Mouse (Mus musculus): Measurements from ENCODE around the gene Tenm4. TPM values are rescaled to one million over a fixed set of nuclear protein-coding genes. Genes with fewer than 3 reads are reported as not detected.
A peak's percentile ranks its signal among the peaks of the same experiment; 100 is the strongest.

The Tenm4 gene
- total RNA-seq, 1 experiment: 38.9 TPM

DNA sequence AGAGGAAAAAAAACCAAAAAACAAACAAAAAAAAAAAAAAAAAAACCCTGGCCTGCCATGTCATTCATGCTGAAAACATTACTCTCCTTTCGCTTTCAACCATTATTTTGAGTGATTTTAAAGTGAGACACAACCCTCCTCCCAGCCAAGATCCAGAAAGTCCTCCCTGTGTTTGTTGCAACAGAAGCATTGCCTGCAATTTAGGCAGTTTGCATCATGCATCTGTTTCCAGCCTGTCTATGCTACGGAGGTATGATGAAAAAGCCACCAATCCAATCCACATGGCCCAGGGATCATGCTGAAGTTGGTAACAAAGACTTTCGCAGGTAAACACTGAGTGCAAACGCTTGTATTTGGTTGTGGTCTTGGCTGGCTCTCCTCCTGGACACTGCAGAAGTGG is 158.3 kb downstream of the Tenm4 start:
- in situ Hi-C loops (cut with MboI; ENCODE audit: low sequenced_read_pairs in 2 of 2, unreplicated experiment in 2 of 2): no loop called here
- H3K4me3 ChIP-seq (ENCODE audit: insufficient read depth in 1 of 2, low read depth in 1 of 2, low read length in 2 of 2, poor library complexity in 1 of 2, severe bottlenecking in 1 of 2): no peak overlapping the region
- TF ChIP-seq ZC3H11A (IDR thresholded peaks at IDR 0.05; ENCODE audit: borderline replicate concordance, low read depth, low read length): no peak
- TF ChIP-seq ZNF384 (IDR thresholded peaks at IDR 0.05; ENCODE audit: low read depth, low read length): no peak
- no peak for TF ChIP-seq MAFK (IDR thresholded peaks at IDR 0.05; ENCODE audit: insufficient read depth, low read depth, low read length)
- no peak for TF ChIP-seq HCFC1 (IDR thresholded peaks at IDR 0.05; ENCODE audit: borderline replicate concordance, insufficient read depth, low read length)
- H3K9me3 ChIP-seq (ENCODE audit: control insufficient read depth, insufficient read depth, low read depth, low read length): peaks cover 12% of the 10 kb centered on the region; the same call in 1 of the 2 replicates
- no peak overlapping the region for H3K27ac ChIP-seq (ENCODE audit: insufficient read depth, low read depth, low read length, poor library complexity, severe bottlenecking)
- no peak overlapping the region for H3K9ac ChIP-seq (ENCODE audit: insufficient read depth, low read depth, low read length, poor library complexity, severe bottlenecking)
- peaks cover 13% of the 10 kb centered on the region for H3K36me3 ChIP-seq (ENCODE audit: control insufficient read depth, insufficient read depth, low read length, poor library complexity, severe bottlenecking)
- DNase-seq (ENCODE audit: low read depth, low spot score): no peak
- no peaks in the 10 kb centered on the region for H3K4me1 ChIP-seq (ENCODE audit: control insufficient read depth in 2 of 2, insufficient read depth in 2 of 2, low read length in 2 of 2, poor library complexity in 1 of 2)

DNA sequence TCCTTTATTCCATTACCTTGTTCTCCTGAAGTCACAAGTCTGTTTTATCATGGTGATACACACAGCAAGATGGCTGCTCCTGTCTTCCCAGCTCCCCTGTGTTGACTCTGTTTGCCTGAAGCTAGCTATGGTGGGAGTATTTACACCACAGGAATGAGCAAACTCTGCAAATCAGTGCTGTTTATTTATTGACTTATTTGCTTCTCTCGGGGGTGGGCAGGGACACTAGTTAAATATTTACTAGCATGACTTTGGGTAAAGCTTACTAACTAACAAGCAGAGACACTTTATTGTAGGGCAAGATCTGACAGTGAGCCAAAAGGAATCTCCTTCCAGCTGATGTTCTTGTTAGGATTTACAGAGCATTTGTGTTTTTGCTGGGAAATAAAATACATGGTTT is 160.1 kb downstream of the Tenm4 start:
- no peak for TF ChIP-seq MAFK (IDR thresholded peaks at IDR 0.05; ENCODE audit: insufficient read depth, low read depth, low read length)
- TF ChIP-seq ZNF384 (IDR thresholded peaks at IDR 0.05; ENCODE audit: low read depth, low read length): no peak
- TF ChIP-seq ZC3H11A (IDR thresholded peaks at IDR 0.05; ENCODE audit: borderline replicate concordance, low read depth, low read length): no peak
- no peak for TF ChIP-seq HCFC1 (IDR thresholded peaks at IDR 0.05; ENCODE audit: borderline replicate concordance, insufficient read depth, low read length)
- TF ChIP-seq CHD2 (IDR thresholded peaks at IDR 0.05; ENCODE audit: low read depth, low read length): no peak

DNA sequence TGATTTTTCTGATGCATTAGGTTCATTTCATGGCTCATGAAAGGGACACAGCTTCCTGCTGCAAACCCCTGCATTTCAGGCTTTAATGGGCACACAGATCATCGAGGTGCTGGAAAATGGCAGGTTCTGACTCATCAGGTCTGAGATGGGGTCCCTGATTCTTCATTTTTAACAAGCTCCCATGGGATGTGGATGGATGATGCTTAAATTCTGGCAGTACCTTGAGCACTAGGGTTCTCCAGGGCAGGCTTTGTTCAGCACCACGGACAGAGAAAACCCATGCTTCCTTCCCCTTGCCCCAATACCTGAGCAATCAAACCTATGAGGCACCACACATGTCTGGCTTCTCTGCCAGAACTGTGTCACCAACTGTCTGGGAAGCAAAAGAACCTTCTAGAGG is 163.3 kb downstream of the Tenm4 start:
- Histone ChIP-seq H3K4me1 (ENCODE audit: control insufficient read depth in 2 of 2, insufficient read depth in 2 of 2, low read length in 2 of 2, poor library complexity in 1 of 2) (peaks cover 0 to 3% of the 10 kb centered on the region in 2 experiments; a peak in 2 of 4 replicates), H3K4me3 (ENCODE audit: insufficient read depth in 1 of 2, low read depth in 1 of 2, low read length in 2 of 2, poor library complexity in 1 of 2, severe bottlenecking in 1 of 2) (no peak overlapping the region), H3K27ac (ENCODE audit: insufficient read depth, low read depth, low read length, poor library complexity, severe bottlenecking) (no peak overlapping the region), H3K9me3 (ENCODE audit: control insufficient read depth, insufficient read depth, low read depth, low read length) (no peaks in the 10 kb centered on the region), H3K36me3 (ENCODE audit: control insufficient read depth, insufficient read depth, low read length, poor library complexity, severe bottlenecking) (no peaks in the 10 kb centered on the region), H3K9ac (ENCODE audit: insufficient read depth, low read depth, low read length, poor library complexity, severe bottlenecking) (no peak overlapping the region)
- in situ Hi-C loops (cut with MboI; ENCODE audit: low sequenced_read_pairs in 2 of 2, unreplicated experiment in 2 of 2): no loop called here
- TF ChIP-seq HCFC1 (IDR thresholded peaks at IDR 0.05; ENCODE audit: borderline replicate concordance, insufficient read depth, low read length) (no peak), CHD2 (IDR thresholded peaks at IDR 0.05; ENCODE audit: low read depth, low read length) (no peak), MAFK (IDR thresholded peaks at IDR 0.05; ENCODE audit: insufficient read depth, low read depth, low read length) (no peak), ZC3H11A (IDR thresholded peaks at IDR 0.05; ENCODE audit: borderline replicate concordance, low read depth, low read length) (no peak), ZNF384 (IDR thresholded peaks at IDR 0.05; ENCODE audit: low read depth, low read length) (no peak)
- peak; percentile 26 for DNase-seq (ENCODE audit: low read depth, low spot score)

More for the DNA sequence above, 160.1 kb downstream of the Tenm4 start:
- no peak overlapping the region for H3K27ac ChIP-seq (ENCODE audit: insufficient read depth, low read depth, low read length, poor library complexity, severe bottlenecking)
- H3K9me3 ChIP-seq (ENCODE audit: control insufficient read depth, insufficient read depth, low read depth, low read length): peaks cover 5% of the 10 kb centered on the region; the same call in 1 of the 2 replicates
- no peak for DNase-seq (ENCODE audit: low read depth, low spot score)
- H3K4me1 ChIP-seq (ENCODE audit: control insufficient read depth in 2 of 2, insufficient read depth in 2 of 2, low read length in 2 of 2, poor library complexity in 1 of 2): no peaks in the 10 kb centered on the region
- no peak overlapping the region for H3K4me3 ChIP-seq (ENCODE audit: insufficient read depth in 1 of 2, low read depth in 1 of 2, low read length in 2 of 2, poor library complexity in 1 of 2, severe bottlenecking in 1 of 2)
- in situ Hi-C loops (cut with MboI; ENCODE audit: low sequenced_read_pairs in 2 of 2, unreplicated experiment in 2 of 2): no loop called here
- no peak overlapping the region for H3K9ac ChIP-seq (ENCODE audit: insufficient read depth, low read depth, low read length, poor library complexity, severe bottlenecking)
- no peaks in the 10 kb centered on the region; the same call in 1 of the 2 replicates for H3K36me3 ChIP-seq (ENCODE audit: control insufficient read depth, insufficient read depth, low read length, poor library complexity, severe bottlenecking)

DNA sequence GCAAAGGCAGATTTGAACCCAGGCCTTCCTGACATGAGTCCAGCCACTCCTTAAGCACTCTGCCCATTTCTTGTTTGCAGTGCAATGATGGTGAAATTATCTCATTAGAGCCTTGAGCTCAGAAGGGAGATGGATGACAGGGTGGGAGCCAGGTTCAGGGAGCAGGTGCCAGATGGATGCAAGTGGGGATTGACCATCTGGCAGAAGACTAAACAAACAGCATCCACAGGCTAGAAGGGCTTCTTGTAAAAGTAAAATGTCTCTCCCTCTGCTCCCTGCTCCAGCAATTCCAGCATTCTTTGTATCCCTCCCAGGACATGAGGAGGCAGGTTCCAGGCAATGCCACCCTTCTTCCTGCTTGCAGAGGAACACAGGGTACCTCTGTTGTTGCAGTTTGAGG is 165.3 kb downstream of the Tenm4 start:
- in situ Hi-C loops (cut with MboI; ENCODE audit: low sequenced_read_pairs in 2 of 2, unreplicated experiment in 2 of 2): no loop called here
- Histone ChIP-seq H3K9ac (ENCODE audit: insufficient read depth, low read depth, low read length, poor library complexity, severe bottlenecking) (no peak overlapping the region), H3K4me3 (ENCODE audit: insufficient read depth in 1 of 2, low read depth in 1 of 2, low read length in 2 of 2, poor library complexity in 1 of 2, severe bottlenecking in 1 of 2) (no peak overlapping the region), H3K36me3 (ENCODE audit: control insufficient read depth, insufficient read depth, low read length, poor library complexity, severe bottlenecking) (no peaks in the 10 kb centered on the region), H3K9me3 (ENCODE audit: control insufficient read depth, insufficient read depth, low read depth, low read length) (no peaks in the 10 kb centered on the region), H3K27ac (ENCODE audit: insufficient read depth, low read depth, low read length, poor library complexity, severe bottlenecking) (no peak overlapping the region), H3K4me1 (ENCODE audit: control insufficient read depth in 2 of 2, insufficient read depth in 2 of 2, low read length in 2 of 2, poor library complexity in 1 of 2) (peaks cover 0 to 4% of the 10 kb centered on the region in 2 experiments; a peak in 2 of 4 replicates)
- no peak for DNase-seq (ENCODE audit: low read depth, low spot score)
- no peak for TF ChIP-seq CHD2 (IDR thresholded peaks at IDR 0.05; ENCODE audit: low read depth, low read length)
- TF ChIP-seq HCFC1 (IDR thresholded peaks at IDR 0.05; ENCODE audit: borderline replicate concordance, insufficient read depth, low read length): no peak
- no peak for TF ChIP-seq ZNF384 (IDR thresholded peaks at IDR 0.05; ENCODE audit: low read depth, low read length)
- no peak for TF ChIP-seq MAFK (IDR thresholded peaks at IDR 0.05; ENCODE audit: insufficient read depth, low read depth, low read length)
- TF ChIP-seq ZC3H11A (IDR thresholded peaks at IDR 0.05; ENCODE audit: borderline replicate concordance, low read depth, low read length): no peak

- Histone ChIP-seq H3K9me3 (ENCODE audit: control insufficient read depth, insufficient read depth, low read depth, low read length) (no peaks in the 10 kb centered on the region), H3K4me3 (ENCODE audit: insufficient read depth in 1 of 2, low read depth in 1 of 2, low read length in 2 of 2, poor library complexity in 1 of 2, severe bottlenecking in 1 of 2) (no peak overlapping the region), H3K27ac (ENCODE audit: insufficient read depth, low read depth, low read length, poor library complexity, severe bottlenecking) (no peak overlapping the region), H3K9ac (ENCODE audit: insufficient read depth, low read depth, low read length, poor library complexity, severe bottlenecking) (no peak overlapping the region), H3K36me3 (ENCODE audit: control insufficient read depth, insufficient read depth, low read length, poor library complexity, severe bottlenecking) (no peaks in the 10 kb centered on the region), H3K4me1 (ENCODE audit: control insufficient read depth in 2 of 2, insufficient read depth in 2 of 2, low read length in 2 of 2, poor library complexity in 1 of 2) (peaks cover 0 to 6% of the 10 kb centered on the region in 2 experiments; a peak in 2 of 4 replicates)
- no peak for DNase-seq (ENCODE audit: low read depth, low spot score)
- TF ChIP-seq CHD2 (IDR thresholded peaks at IDR 0.05; ENCODE audit: low read depth, low read length): no peak
- no peak for TF ChIP-seq ZC3H11A (IDR thresholded peaks at IDR 0.05; ENCODE audit: borderline replicate concordance, low read depth, low read length)
- no peak for TF ChIP-seq ZNF384 (IDR thresholded peaks at IDR 0.05; ENCODE audit: low read depth, low read length)
- TF ChIP-seq MAFK (IDR thresholded peaks at IDR 0.05; ENCODE audit: insufficient read depth, low read depth, low read length): no peak
- no peak for TF ChIP-seq HCFC1 (IDR thresholded peaks at IDR 0.05; ENCODE audit: borderline replicate concordance, insufficient read depth, low read length)
- in situ Hi-C loops (cut with MboI; ENCODE audit: low sequenced_read_pairs in 2 of 2, unreplicated experiment in 2 of 2): no loop called here
Measured at GRCm38 (mm10) chr7:96340826-96341225, 169.8 kb downstream of the Tenm4 start.
